Mouse (Mus musculus) urinary bladder, postnatal 14 days (tissue): ENCODE data around the gene Car5a.

Experiments
- DNase-seq: peaks from one replicate; pipeline ENCODE4 v3.0.0; 2021; ENCODE audit warnings: low spot score

Car5a gene

GRCm38 (mm10) chr8:121880818-121881217, 63.9 kb downstream of the Car5a start:
- DNase-seq = no peak

DNA sequence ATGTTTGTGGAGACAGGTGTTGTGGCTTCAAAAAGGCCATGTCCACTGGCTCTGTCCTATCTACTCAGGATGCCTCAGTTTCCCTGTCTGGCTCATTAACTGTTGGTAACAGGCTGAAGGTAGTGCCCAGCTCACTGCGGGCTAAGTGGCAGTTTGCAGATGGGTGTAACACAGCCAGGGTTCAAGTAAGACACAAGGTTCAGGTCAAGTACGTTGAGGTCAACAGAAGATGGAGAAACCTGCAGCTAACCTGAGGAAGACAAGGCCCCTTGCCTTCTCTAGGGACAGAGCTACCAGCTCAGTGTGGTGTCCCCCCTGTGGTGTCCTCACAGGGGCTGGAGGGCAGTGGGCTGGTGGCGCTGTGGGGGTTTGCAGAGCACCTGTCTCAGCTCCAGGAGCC, 65.0 kb downstream of the Car5a start:
- DNase-seq = no peak

DNA sequence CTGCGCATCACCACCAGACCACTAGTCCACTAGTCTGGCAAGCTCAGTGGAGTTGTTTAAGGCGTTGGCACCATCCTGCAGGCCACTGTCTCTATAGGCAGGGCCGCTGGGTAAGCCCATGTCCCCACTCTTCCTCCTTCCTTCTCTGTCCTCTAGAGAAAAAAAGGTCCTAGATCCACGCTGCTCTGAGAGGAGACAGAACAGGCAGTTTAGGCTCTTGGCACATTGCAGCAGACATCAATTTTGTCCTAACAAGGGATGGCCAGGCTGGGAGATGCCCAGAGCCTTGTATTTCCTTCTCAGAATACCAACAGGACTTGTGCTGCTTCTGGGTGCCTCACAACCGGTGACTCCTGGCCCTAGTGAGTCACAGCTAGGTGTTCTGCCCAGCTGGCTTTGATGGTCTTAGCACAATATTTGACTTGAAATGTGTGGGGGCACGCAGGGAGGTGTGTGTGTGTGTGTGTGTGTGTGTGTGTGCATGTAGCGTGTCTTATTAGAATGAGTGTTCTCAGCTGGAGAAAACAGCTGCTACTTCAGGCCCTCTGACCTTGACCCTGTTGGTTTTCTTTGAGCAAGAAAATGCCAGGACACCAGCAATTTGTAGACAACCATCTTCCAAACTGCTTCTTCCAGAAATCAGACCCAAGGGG, 66.8 kb downstream of the Car5a start:
- DNase-seq = no peak

GRCm38 (mm10) chr8:121877212-121877611, 67.5 kb downstream of the Car5a start:
- no peak for DNase-seq

GRCm38 (mm10) chr8:121875517-121875916, 69.2 kb downstream of the Car5a start:
- DNase-seq = no peak

DNA sequence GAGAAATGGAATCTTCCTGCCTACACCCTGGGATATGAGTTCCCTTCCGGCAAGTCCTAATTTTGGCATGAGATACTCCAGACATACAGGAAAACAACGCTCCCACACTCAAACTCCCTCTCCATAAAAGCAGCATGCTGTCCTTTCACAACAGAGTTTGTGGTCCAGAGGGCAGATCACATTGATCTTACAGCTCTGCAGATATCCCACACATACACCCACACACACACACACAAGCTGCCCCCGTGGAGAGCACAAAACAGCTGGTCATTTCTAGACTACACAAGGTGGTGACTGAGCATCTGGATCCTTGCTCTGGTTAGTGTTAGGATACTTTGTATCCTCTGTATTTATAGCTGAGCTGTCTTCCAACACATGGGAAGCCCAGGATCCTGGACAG, 69.7 kb downstream of the Car5a start:
- no peak for DNase-seq

GRCm38 (mm10) chr8:121874031-121874430, 70.7 kb downstream of the Car5a start:
- DNase-seq = peak; percentile 69

DNA sequence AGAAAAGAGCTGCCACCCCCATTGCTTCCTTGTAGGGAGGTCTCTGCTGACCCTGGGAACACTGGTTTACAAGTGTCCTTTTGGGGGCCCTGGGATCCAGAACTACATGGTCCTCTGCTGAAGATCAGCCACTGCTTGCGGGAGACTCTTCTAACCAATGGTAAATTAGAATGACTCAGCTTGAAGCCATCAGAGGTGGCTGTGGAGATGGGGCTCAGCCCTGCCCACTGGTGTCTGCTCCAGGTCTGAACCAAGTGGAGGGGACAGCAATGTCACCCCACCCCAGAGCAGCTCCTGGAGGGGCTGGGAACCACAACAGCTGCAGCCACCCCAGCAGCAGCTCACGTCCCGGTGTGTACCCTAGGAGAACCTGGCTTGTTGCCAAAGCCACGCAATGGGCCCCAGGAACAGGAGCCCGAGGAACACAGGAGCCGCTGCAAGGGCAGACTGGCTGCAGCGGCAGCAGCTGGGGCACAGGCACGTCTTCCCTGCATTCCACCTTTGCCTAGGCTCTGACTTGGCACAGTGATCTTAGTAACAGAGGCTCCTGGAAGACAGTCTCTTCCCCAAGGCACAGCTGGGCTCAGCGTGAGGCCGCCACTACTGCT, 72.8 kb downstream of the Car5a start:
- DNase-seq = peak; percentile 24

DNA sequence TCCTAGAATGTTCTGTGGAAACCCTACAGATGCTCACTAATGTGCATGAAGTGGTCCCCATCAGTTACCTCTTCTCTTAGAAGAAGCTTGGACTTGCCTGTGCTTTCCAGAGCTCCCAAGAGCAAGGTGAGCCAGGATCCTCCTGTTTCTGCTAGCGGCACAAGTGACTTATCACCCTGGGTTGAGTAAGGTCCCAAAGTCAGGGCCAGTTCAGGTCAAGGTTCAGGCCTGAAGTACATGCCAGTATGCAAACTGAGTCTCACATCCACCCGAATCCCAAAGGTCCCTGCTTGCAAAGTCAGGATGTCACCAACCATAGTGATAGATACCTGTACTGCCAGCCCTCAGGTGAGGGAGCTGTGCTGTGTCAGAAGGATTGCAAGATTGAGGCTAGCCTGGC, 74.5 kb downstream of the Car5a start:
- DNase-seq = no peak

- DNase-seq = no peak
Observed at GRCm38 (mm10) chr8:121868896-121869295, 75.8 kb downstream of the Car5a start.

- DNase-seq = no peak
Observed at GRCm38 (mm10) chr8:121868196-121868595, 76.5 kb downstream of the Car5a start.
